Mouse (Mus musculus): Measurements from ENCODE around the gene Alyref.

Alyref gene

DNA sequence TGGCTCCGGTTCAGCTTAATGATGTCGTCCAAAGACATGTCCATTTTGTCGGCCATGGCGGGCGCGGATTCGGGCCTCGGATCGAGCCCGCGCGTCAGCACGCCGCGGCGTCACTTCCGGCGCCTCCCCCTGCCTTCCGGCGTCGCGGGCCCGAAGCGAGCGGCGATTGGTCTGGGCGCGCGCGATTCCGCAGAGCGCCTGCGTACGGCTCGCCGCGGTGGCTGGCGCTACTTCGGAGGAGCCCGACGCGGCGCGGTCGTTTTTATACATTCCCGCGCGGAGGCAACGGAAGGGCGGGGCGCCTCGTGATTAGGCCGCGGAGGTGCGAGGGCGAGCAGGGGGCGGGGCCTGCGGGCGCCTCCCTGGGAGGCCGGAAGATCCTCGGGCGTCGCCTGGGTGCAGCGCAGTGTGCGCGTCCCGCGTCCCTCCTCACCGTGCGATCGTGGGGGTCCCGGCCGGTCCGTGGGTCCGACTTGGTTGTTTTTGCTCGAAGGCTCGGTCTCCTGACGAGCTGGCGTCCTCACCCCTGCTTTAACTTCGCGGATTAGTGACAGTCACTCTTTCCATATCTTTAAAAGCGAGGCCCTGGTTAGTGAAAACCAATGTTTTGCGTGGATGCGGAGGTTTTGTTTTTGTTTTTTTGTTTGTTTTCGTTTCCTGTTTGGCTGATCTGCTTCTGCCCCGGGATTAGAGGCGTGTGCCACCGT, at the start of gene Alyref, which contains the start of gene Anapc11:
Gene Alyref (minus strand): TSS at position 83 of the 707 bp plus-strand sequence.
Gene Anapc11 (plus strand): TSS at position 139 of the 707 bp plus-strand sequence.
- peak; percentile 96 for DNase-seq (ENCODE audit: low read depth, low spot score)

DNA sequence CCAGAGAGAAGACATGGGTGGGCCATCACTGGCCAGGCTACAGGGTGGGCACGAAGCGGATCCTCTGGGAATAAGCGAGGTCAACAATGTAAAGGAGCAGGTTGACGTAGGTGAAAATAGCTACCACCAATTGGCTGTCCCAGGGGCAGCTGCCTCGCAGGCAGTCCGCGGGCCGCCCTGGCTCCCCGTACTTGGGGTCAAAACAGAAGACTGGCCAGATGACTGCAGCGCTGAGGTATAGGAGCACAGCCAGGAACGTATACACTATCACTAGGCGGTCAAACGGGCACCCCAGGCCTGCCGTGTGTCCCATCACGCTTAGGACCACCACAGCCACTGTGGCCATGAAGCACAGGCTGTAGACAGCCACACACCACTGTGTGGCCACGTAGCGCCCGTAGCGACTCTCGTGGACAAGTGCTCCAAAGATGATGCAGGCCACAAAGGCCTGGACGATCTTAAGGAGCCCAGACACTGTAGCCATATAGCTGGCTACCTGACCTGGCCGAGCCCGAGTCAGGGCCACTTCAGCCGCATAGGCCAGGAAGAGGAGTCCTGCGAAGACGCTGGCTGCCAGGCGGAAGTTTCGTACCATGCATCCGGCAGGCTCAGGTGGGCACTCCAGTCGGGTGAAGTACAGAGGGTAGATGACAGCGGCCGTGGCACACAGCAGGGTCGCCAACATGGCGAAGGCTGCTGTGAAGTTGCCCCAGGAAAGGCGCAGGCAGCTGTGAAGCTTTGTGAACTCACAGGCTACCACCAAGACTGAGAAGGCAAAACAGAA, 49.1 kb upstream of the Alyref start:
- DNase-seq (ENCODE audit: low read depth, low spot score): no peak

DNA sequence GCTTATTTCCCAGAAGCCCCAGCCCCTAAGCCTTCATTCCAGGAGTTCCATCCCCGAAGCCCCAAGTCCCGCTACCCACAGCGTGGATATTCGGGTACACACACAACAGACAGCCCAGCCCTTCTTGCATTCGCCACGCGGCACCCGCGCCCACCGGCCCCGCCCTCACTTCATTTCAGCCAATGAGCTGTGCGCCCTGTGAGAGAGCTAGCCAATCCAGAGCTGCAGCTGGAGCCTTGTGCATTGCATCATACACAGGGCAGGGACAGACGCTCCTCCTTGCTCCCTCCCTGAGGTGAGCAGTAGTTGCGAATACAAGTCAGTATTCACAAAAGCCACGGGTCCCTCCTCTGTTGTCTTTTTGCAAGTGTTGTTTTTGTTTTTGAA, 45.4 kb upstream of the Alyref start, which contains the start of gene Pycr1:
Gene Pycr1 (minus strand): TSS at position 169 of the 387 bp plus-strand sequence.
- peak; percentile 91 for DNase-seq (ENCODE audit: low read depth, low spot score)

DNA sequence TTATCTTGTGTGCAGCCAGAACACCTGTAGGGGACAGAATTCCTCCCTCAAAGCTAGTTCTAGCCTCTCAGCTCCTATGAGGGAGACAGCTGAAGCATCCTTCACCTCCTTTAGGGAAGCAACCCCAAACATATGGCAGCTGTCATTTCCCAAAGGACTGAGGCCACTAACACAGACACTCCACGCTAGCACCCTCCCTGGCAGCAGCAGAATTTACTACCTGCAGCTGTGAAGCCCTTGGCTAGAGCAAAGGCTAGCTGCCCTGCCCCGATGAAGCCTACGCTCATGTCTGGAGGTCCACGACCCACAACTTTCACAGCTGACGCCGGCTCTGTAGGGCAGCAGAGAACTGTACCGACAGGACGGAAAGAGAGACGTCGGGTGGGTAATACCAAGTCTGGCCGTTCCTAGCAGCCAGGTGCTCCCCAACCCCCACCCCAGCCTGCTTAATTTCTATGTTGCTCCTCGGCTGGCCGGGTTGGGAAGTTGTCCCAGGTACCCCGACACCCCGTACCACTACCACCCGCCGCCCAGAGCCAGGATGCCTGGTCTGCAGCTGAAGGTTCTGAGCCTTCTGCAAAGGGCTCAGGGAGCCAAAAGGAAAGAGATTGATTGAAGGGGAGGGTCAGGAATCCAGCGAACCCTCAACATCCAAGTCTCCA, 44.9 kb upstream of the Alyref start:
- DNase-seq (ENCODE audit: low read depth, low spot score): no peak

DNA sequence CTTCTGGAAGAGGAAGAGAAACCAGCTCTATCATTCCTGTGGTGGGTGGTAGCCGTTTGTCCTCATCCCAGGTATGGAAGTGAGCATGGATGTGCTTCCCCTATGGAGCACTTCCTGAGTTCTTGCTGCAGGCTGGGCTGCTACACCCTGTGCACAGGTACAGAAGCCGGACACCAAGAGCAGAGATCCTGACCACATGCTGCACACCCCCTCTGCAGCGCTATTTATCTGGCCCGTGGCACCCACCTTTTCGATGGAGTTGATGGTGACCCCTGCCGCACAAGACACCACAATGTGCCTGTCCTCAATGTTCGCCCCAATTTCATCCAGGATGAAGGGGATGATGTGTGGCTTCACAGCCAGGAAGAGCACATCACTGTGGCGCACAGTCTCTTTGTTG, 43.7 kb upstream of the Alyref start:
- no peak for DNase-seq (ENCODE audit: low read depth, low spot score)

DNA sequence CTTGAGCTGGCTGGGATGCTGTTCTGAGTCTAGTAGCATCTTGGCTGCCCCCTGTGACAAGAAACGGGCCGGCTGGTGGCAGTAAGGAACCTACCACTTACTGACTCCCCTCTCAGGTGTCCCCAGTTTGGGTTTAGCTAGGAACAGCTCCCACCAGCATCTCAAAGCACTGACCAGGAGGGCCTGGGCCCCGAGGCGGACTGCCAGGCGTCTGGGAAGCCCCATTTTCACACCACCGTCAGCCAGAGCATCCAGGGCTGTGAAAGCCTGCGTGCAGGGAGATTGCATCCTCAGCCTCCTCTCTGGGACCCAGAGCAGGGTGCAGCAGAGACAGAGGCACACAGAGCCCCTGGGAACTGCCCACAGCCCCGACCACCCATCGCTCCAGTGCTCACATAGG, 43.1 kb upstream of the Alyref start:
- no peak for DNase-seq (ENCODE audit: low read depth, low spot score)

DNA sequence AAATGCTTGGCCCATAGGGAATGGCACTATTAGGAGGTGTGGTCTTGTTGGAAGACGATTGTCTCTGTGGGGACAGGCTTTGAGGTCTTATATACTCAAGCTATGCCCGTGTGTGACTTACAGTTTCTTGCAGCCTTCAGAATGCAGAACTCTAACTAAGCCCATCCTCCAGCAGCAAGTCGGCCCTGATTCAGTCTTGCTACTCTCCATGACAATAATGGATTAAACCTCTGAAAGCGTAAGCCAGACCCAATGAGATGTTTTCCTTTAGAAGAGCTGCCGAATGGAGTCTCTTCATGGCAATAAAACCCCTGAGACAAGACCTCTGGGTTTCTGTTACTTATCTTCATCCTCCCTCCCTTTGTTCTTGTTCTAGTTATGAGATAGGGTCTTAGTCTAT, 36.6 kb upstream of the Alyref start:
- no peak for DNase-seq (ENCODE audit: low read depth, low spot score)

DNA sequence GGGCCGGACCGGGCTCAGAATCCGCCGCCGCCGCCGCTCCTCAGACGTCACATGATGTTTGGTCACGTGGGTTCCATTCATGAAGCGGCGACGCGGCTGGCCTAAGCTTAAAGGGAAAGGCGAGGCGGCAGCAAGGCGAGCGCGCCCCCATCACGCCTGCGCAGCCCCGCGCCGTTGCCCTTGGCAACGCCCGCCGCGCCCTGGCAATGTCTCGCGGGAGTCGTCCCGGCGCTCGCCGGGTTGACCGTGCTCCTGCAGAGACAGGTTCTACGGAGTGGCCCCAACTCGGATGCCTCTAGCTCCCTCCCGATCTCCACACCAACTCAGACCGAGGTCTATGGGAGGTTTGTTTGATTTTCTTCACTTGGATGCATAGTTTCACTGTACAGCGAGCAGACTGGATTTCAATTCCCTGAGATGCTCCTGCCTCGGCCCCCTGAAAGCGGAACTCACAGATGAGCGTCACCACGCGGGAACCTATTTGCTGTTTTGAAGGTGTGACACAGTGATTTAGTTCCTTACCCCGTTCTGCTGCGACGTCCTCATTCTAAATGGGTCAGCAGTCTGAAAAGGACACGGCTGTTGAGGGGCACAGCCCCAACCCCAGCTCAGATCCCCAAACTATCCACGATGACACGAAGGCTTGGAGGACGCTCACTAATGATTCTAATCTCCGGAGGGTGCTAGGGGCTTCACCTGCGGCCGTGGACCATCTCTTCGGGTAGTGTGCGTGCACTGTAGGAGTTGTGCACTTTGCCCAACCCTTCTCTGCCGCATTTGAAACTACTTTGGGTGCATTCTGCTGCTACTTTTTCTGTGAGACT, 35.6 kb upstream of the Alyref start, which contains the start of gene Mafg:
Gene Mafg (minus strand): TSS at position 81 of the 824 bp plus-strand sequence.
- peak; percentile 95 for DNase-seq (ENCODE audit: low read depth, low spot score)

DNA sequence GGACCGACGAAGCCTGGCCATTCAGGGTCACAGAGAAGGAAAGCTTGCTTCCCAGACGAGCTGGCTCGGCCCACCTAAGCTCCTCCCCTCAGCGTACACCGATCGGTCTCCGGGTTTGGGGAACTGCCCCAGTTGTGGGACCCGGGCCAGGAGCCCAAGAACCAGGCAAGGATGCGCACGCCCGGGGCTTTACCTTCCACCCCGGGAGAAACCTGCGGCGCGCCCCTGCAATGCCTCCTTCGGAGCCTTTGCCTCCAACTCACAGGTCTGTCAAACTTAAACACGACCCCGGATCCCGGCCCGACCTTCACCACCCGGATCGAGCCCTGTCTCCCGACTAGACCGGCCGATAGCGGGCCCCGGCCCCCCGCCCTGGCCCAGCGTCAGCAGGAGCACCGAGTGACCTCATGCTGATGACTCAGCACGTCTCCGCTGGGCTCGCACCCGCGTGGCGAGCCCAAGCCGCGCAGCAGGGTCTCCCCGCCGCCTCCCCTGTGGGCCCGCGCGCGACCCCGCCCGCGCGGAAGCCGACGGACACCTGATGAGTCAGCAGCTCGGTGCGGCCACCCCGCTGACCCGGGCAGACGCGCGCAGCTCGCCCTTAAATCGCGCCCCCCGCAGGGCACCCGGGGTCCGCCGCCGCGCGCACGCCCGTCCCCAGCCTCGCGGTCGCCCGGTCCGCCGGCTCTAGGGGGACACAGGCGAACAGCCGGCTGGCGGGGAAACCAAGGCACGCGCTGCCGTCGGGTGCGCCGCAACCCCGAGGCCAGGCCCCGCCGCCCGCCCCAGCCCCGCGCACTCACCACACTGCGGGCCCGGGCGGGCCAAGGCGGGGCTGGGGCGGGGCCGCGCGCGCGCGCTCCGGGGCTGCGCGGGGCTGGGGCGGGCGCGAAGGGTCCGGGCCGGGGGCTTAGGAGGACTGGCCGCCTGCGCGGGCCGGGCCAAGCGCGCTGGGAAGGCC, 34.7 kb upstream of the Alyref start:
- DNase-seq (ENCODE audit: low read depth, low spot score): peak; percentile 46

DNA sequence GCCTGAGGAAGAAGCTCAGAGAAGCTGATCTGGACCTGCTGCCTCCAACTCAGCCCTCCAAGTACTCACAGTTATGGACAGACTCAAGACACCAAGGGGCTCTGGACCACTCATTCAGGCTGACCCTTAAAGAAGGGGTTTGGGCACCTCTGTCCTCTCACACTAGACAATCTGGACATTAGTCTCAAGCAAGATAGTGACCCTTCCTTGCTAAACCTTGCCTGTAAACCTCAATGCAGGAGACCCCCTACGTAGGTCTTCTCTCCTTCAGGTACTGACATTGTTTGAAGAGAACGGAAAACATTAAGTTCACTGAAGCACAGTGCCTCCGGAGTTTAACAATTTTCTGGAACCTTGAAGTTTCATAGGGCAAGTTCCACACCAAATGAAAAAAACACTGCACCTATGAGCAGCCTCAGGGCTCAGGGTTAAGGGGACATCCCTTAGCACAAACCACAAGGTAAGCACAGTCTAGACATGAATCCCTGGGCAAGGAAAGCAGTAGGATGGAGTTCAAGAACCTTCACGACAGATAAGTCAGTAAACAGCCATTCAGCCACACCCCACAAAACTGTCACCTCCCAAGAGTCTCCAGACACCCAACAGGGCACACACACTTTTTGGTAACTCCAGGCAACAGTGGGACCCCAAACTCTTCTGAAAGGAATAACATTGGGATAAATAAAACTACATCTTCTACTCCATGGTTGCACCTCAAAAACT, 33.7 kb upstream of the Alyref start:
- no peak for DNase-seq (ENCODE audit: low read depth, low spot score)

DNA sequence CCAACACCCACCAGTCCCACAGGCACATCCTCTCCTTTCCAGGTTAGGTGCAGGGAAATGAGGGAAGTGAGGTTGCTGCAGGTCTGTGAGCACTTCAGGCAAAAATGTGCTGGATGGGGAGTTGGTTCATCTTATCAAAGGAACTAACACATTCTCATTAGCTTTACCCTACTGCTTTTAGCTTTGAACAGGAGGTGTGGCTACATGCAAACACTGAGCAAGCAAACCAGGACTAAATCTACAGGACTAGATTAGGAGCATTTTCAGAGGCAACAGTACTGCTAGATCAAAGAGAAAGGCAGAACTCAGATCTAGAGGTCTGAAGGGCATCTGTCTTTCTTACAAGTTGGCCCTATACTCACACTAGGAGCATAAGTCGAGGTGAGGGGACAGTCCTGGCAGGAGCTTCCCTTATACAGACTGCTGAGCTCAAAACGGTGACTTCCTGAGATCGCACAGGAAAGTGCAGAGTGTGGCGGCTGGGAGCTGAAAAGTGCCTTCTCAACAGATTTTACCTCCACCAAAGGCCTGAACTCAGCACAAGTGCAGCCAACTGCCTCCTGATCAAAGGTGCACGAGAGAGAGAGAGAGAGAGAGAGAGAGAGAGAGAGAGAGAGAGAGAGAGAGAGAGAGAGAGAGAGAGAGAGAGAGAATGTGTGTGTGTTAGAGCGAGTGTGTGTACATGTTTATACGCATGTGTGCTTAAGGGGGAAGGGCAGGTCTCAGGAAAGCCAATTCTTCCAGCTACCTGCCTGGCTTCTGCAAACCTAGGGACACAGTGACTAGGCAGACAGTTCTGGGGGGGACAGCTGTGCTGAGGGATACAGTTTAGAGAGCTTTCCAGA, 32.9 kb upstream of the Alyref start:
- no peak for DNase-seq (ENCODE audit: low read depth, low spot score)

DNA sequence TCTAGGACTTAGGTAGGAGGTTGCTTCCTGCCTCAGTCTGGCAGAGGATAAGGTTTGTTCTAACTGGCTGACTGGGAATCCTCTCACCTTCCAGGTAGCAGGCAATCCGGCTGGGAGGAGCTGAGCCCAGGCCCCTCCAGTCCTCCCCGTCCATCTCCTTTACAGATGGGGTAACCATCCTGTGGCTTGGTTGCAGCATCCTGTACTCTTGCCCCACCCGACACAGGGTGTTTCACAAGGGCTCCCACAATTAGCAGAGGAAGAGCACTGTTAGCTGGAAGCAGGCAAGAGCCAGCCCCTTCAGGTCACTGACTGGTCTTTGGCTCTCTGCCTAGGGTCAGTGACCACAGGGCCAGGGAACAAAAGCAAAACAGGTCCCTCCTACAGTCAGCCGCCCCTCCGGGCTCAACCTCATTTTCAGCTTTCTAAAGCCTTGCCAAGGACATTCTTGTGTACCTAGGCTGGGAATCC, 32.3 kb upstream of the Alyref start:
- no peak for DNase-seq (ENCODE audit: low read depth, low spot score)

DNA sequence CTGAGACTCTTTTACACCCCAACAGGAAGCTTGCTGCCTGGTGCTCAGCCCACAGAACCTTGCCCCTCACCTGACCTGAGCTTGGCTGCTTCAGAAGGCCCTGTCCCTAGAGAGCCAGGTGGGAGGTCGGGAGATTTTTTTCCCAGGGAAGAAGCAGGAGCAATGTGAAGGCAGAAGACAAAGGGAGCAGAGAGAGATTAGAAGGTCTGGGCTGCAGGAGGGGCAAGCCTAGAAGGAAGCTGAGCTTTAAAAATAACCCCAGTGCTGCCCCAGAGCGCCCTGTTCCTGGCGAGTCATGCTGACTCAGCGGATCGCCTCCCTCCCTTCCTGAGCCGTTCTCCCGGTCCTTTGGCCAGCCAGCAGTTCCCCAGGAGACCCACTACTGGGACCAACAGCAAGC, 31.7 kb upstream of the Alyref start:
- DNase-seq (ENCODE audit: low read depth, low spot score): no peak

DNA sequence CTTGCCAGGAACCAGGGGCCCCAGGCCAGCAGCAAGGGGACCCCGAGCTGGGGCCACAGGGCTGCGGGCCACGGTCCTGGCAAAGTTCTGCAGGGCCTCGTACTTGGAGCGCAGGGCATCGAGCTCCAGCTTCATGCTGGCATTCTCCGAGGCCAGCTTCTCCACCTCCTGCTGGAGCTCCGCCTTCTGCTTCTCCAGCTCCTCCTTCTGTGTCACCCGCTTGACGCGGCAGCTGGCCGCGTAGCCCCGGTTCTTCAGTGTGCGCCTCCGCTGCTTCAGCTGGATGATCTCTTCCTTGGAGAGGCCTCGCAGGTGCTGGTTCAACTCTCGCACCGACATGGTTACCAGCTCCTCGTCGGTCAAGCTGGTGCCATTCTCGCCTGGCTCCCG, 31.2 kb upstream of the Alyref start:
- DNase-seq (ENCODE audit: low read depth, low spot score): no peak

DNA sequence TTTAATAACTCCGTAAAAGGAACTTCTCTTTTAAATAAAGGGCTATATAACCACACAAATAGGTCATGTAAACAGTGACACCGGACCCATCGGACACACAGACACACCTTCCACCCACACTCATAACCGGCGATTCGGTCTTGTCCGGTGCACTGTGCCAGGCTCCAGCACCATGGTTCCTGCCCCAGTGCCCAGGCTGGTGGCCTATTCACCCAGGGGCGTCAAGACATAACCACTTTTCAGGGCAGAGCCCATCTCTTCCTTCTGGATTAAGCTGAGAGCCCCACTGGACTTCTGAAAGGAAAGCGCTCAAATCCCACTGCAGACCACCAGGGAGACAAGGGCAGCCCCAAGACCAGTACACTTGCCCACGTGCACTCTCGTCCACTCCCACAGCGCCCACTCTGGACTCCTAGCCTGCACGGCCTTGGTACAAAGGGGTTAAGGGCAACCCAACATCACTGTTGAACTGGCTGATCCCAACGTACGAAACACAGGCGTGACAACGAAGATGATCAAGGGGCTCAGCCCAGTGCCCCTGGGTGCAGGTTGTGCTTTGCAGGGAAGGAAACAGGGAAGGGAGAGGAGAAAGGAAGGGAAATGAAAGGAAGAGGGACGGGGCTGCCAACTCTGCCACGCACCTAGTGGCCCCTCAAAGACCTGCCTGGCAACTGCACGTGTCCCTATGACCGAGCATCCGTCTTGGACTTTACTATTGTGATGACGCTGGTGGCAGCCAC, 30.6 kb upstream of the Alyref start:
- DNase-seq (ENCODE audit: low read depth, low spot score): no peak

DNA sequence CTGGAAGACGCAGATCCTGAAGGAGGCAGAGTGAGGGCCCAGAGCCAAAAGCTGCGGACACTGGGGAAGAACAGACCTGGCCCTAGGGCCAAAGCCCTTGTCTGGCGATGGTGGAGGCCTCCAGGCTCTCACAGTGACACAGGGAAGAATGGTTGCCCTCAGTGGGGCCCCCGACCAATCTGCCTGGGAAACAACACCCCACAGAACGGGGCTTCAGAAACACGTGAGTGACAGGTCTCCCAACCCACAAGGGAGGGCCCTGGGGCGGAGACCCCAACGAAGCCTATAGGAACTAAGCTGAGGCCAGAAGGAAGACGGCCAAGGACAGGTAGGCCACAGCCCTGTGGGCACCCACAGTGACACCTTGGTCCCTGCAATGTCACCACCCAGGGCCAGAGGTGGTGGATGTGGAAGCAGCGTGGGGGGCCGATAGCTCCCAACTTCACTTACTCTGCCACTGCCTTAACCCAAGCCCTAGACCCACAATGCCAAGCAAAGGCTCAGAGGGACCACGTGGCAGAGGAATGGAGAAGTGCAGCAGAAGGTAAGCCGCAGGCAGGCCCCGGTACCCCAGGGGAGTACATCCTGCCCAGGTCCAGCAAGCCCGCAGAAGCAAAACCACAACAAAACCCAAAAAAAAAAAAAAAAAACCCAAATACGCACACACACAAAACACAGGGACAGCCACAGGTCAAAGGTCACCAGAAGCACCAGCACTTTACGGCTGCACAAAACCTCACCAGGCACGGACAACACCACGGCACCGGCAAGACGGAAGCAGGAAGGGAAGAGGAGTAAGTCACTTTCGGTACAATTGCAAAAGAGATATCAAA, 29.5 kb upstream of the Alyref start:
- DNase-seq (ENCODE audit: low read depth, low spot score): no peak

Data from forelimb bud, embryonic 11.5 days (tissue).